Mouse (Mus musculus) heart, postnatal 0 days (tissue): ENCODE measurements around the gene Gcfc2. TPM values are rescaled to one million over a fixed set of nuclear protein-coding genes. Genes with fewer than 3 reads are reported as not detected.

Source experiments
- ATAC-seq: fragments of 200-750 bp; cut with Nextera tagmentation; 2 replicates; pipeline ENCODE4 v1.8.0; 2017; ENCODE audit warnings: low read depth, moderate number of reproducible peaks, moderate library complexity; ENCODE audit not compliant: insufficient read depth
- DNase-seq: peaks from one replicate; pipeline ENCODE4 v3.0.0-alpha.2; 2016; ENCODE audit warnings: low spot score
- H3K27ac ChIP-seq: fragments of 300-500 bp; sonication (generic); 2 replicates; pipeline ENCODE4 v1.5.1; 2014; ENCODE audit warnings: low read depth, mild to moderate bottlenecking
- H3K27me3 ChIP-seq: fragments of 300-500 bp; sonication (generic); 2 replicates; pipeline ENCODE4 v1.6.1; 2014; ENCODE audit warnings: low read length, mixed read lengths; ENCODE audit not compliant: control insufficient read depth, insufficient read depth
- H3K36me3 ChIP-seq: fragments of 300-500 bp; sonication (generic); replicated peaks from 2 replicates; pipeline ENCODE4 v1.6.1; 2014; ENCODE audit warnings: low read length, mixed read lengths; ENCODE audit not compliant: control insufficient read depth, insufficient read depth
- H3K4me1 ChIP-seq: fragments of 300-500 bp; sonication (generic); 2 replicates; pipeline ENCODE4 v1.6.1; 2014; ENCODE audit warnings: antibody characterized with exemption; ENCODE audit not compliant: control insufficient read depth, insufficient read depth
- H3K4me2 ChIP-seq: fragments of 300-500 bp; sonication (generic); 2 replicates; pipeline ENCODE4 v1.6.1; 2014; ENCODE audit warnings: low read depth, mild to moderate bottlenecking, low read length, moderate library complexity
- H3K4me3 ChIP-seq: fragments of 300-500 bp; sonication (generic); 2 replicates; pipeline ENCODE4 v1.5.1; 2014; ENCODE audit warnings: low read depth, low read length
- H3K9ac ChIP-seq: fragments of 300-500 bp; sonication (generic); replicated peaks from 2 replicates; pipeline ENCODE4 v1.6.1; 2014; ENCODE audit warnings: low read depth, low read length, mixed read lengths
- H3K9me3 ChIP-seq: fragments of 300-500 bp; sonication (generic); replicated peaks from 2 replicates; pipeline ENCODE4 v1.6.1; 2016; ENCODE audit warnings: low read length; ENCODE audit not compliant: control insufficient read depth
- CTCF ChIP-seq: IDR thresholded peaks from 2 replicates; pipeline ENCODE4 v1.5.1; 2016; ENCODE audit warnings: antibody characterized with exemption, control low read depth, low read depth
- EP300 ChIP-seq: IDR thresholded peaks from 2 replicates; pipeline ENCODE4 v1.6.1; 2016; ENCODE audit warnings: antibody characterized with exemption, low read depth
- WGBS: fragments of 180-500 bp; shearing (Covaris S2); extraction: QIAGEN DNeasy Blood & Tissue Kit; methylation state at CpG from one replicate; pipeline ENCODE4 v1.1.7; 2014; 5-methylcytosine and 5-hydroxymethylcytosine counted together
- microRNA counts: library from miRNA; unstranded; fragments of <30 nt; microRNA quantifications from one replicate; lab custom pipeline; 2015
- microRNA-seq: library from miRNA; unstranded; fragments of <30 nt; microRNA quantifications from one replicate; pipeline ENCODE4, GENCODE M21; 2016
- polyA plus RNA-seq: library from polyadenylated mRNA; unstranded; fragments of >200 nt; fragmentation: Nextera tagmentation; extraction: Ambion mirVana; gene quantifications from 2 replicates; pipeline ENCODE4 v1.2.1, GENCODE M21; 2015
- total RNA-seq: library from RNA; depleted of rRNA; stranded (reverse); fragments of >200 nt; gene quantifications from 2 replicates; pipeline ENCODE4 v1.2.3, GENCODE M21; 2014; ENCODE audit warnings: low replicate concordance; rRNA removed

Gene Gcfc2
- total and polyA plus RNA-seq, 2 experiments from 2014 or later: 1.7 to 8.9 TPM

DNA sequence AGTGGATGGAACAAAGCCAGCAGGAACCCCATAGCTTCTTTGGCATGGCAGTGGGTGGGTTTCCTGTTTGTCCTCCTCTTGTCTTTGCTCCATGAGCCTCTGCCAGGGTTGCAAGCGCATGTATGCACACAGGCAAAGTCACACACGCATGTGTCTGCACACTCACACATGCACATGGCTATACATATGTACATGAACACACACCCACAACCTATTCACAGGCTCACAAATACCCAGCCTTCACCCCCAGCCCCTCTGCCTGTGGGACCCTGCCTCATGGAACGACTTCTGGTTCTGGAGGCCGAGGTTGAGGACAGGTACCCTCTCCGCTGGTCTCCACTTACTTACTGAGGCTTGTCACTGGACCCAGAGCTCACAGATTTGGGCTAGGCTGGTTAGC lies 64.9 kb downstream of the Gcfc2 start:
- H3K27me3 ChIP-seq: 0 out of 2 replicates have a peak, but pooled peaks cover 4% of the 10 kb centered on the region
- H3K4me2 ChIP-seq: no peak overlapping the region
- TF ChIP-seq EP300 (no peak), CTCF (no peak)
- no peaks in the 10 kb centered on the region for H3K36me3 ChIP-seq
- no peak for ATAC-seq
- no peak overlapping the region for H3K27ac ChIP-seq
- H3K4me1 ChIP-seq: no peaks in the 10 kb centered on the region
- H3K9ac ChIP-seq: no peak overlapping the region
- DNase-seq: no peak
- no peak overlapping the region for H3K4me3 ChIP-seq
- WGBS: 93% methylated on average over 5 of the region's 5 CpGs
- no peaks in the 10 kb centered on the region for H3K9me3 ChIP-seq

DNA sequence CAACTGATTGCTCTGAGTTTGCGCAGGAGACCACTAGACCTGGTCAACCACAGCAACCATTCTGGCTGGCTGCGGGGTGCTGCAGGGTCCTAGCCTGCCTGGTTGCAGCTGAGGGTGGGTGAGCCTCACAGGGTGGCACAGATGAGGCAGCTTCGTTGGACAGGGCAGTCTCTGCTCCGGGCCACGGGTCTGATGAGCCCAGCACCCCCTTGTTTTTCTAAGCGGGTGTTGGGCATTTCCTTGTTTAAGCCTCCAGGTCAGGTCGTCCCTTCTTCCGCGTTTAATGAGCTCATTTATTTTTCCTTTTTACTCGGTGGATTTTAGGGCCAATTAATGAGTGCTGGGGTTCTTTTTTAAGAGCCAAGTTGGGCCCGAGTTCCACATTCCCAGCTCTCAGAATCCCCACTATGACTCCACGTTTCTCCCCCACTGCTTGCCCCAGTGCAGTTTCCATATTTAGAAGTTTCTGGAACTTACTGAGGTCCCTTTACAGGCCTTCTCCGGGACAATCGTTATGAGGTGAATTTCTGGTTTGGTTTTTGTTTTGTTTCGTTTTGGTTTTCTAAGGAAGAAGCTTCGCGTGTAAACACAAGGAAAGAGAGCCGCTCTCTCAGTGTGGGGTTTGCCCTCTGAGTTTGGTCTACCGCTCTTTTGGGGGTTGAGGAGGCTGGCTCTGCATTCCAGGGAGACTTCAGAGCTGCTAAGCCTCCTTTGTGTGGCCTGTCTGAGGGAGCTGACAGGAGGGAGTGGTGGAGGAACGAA lies 66.8 kb downstream of the Gcfc2 start:
- 48% methylated on average over 20 of the region's 20 CpGs for WGBS
- H3K36me3 ChIP-seq: no peaks in the 10 kb centered on the region
- H3K27ac ChIP-seq: no peak overlapping the region
- H3K9ac ChIP-seq: no peak overlapping the region
- TF ChIP-seq EP300 (no peak), CTCF (no peak)
- no peak overlapping the region for H3K4me3 ChIP-seq
- H3K27me3 ChIP-seq: no peaks in the 10 kb centered on the region
- no peak for ATAC-seq
- no peak overlapping the region for H3K4me2 ChIP-seq
- H3K4me1 ChIP-seq: no peaks in the 10 kb centered on the region
- no peak for DNase-seq
- no peaks in the 10 kb centered on the region for H3K9me3 ChIP-seq

MicroRNA genes within 50 kb of the gene (microRNA counts, 519-probe panel; counts per million panel counts)
- microRNA mmu-miR-468 (lab: Ali Mortazavi, UCI): 2,949 counts per million, percentile 34 among the panel's probes with 10 or more counts

Small RNA genes lying within 50 kb of the gene (microRNA-seq; reads per million reads assigned to microRNA genes)
- gene Mir468: not detected
- not detected for gene Mir7232

Other genes starting within 250 kb of the Gcfc2 start
- 6.4 and 21.4 TPM in 2 replicates for gene Mrpl19, start 42.3 kb downstream of the Gcfc2 start, total RNA-seq
- gene Mrpl19, start 42.3 kb downstream of the Gcfc2 start, polyA plus RNA-seq: 44.2 and 47.3 TPM in 2 replicates
- gene Eva1a, start 117.4 kb downstream of the Gcfc2 start, total RNA-seq: 5.2 and 6.6 TPM in 2 replicates
- 3.8 and 4.2 TPM in 2 replicates for gene Eva1a, start 117.4 kb downstream of the Gcfc2 start, polyA plus RNA-seq